Comparison of ENCODE assay signal across 8 mouse cellular contexts in the genomic region with DNA sequence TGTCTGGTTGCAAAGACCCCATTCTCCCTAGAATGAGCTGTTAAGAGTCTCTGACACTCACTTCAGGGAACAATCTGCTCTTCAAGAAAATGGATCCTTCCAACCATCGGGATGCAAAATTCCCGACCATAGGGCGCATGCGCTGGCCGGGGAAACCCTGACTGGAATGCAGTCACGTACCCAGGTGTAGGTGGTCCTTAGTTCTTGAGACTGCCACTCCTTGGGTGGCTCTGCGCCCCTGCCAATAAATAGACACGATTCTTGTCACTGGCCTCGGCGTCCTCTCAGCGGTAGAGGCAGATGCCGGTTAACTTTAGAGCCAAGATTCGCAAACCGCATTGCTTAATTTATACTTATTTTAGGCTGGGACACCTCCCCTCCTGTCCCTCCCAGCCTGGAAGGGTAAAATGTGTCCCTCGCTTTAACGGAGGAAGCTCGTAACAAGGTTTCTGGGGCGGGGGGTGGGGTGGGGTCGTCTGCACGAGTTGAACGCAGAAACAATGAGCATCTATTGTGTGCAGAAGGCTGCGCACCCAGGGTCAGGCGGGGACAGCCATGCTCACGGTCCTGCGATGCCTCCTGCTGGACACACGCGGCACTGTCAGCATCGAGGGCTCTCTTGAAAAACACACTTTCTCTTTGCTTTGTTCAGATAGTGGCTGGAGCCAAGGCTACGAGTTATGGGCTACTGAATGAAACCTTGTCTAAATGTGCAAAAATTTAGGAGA. TPM values are rescaled to one million over a fixed set of nuclear protein-coding genes. Genes with fewer than 3 reads are reported as not detected.
DNase-seq lines count a peak whose midpoint lies in the region; ATAC-seq and TF ChIP-seq lines count a peak whose summit lies in the region.

No protein-coding gene starts in this region.

- H3K9ac ChIP-seq in embryonic facial prominence, embryonic 12.5 days, result peak overlapping the region; percentile 52
- H3K9ac ChIP-seq in limb, embryonic 12.5 days (replicated peaks), result peak overlapping the region; percentile 63
- H3K9ac ChIP-seq in midbrain, embryonic 13.5 days (replicated peaks), result peak overlapping the region; percentile 69

- H3K27me3 ChIP-seq in embryonic facial prominence, embryonic 12.5 days, result no peaks in the 10 kb centered on the region
- H3K27me3 ChIP-seq in limb, embryonic 12.5 days, result no peaks in the 10 kb centered on the region
- no peaks in the 10 kb centered on the region for H3K27me3 ChIP-seq in midbrain, embryonic 13.5 days
- H3K27me3 ChIP-seq in small intestine, adult 2 months (ENCODE audit: control insufficient read depth, insufficient read depth, low read length), result no peaks in the 10 kb centered on the region

- peak; percentile 96 for TF ChIP-seq CTCF in small intestine, adult 2 months (IDR thresholded peaks at IDR 0.05; ENCODE audit: extremely low read depth, insufficient read length, insufficient replicate concordance, low read depth, low read length)

- H3K4me3 ChIP-seq in embryonic facial prominence, embryonic 12.5 days, result peak overlapping the region; percentile 36
- H3K4me3 ChIP-seq in limb, embryonic 12.5 days (replicated peaks), result peak overlapping the region; percentile 39
- H3K4me3 ChIP-seq in midbrain, embryonic 13.5 days (replicated peaks), result peak overlapping the region; percentile 41
- peak overlapping the region; percentile 20; the same call in 1 of the 2 replicates for H3K4me3 ChIP-seq in small intestine, adult 2 months (ENCODE audit: low read depth, low read length)

- peak overlapping the region; percentile 90 for H3K27ac ChIP-seq in embryonic facial prominence, embryonic 12.5 days
- peak overlapping the region; percentile 94 for H3K27ac ChIP-seq in limb, embryonic 12.5 days
- peak overlapping the region; percentile 96 for H3K27ac ChIP-seq in midbrain, embryonic 13.5 days
- H3K27ac ChIP-seq in small intestine, adult 2 months (ENCODE audit: insufficient read depth, low read depth, low read length), result peak overlapping the region; percentile 66

- H3K9me3 ChIP-seq in embryonic facial prominence, embryonic 12.5 days, result no peaks in the 10 kb centered on the region
- no peaks in the 10 kb centered on the region for H3K9me3 ChIP-seq in limb, embryonic 12.5 days
- H3K9me3 ChIP-seq in midbrain, embryonic 13.5 days, result no peaks in the 10 kb centered on the region

- H3K4me1 ChIP-seq in embryonic facial prominence, embryonic 12.5 days, result peaks cover 28% of the 10 kb centered on the region
- peaks cover 45% of the 10 kb centered on the region for H3K4me1 ChIP-seq in limb, embryonic 12.5 days (replicated peaks)
- peaks cover 59% of the 10 kb centered on the region for H3K4me1 ChIP-seq in midbrain, embryonic 13.5 days (replicated peaks)
- peaks cover 19% of the 10 kb centered on the region for H3K4me1 ChIP-seq in small intestine, adult 2 months (ENCODE audit: control insufficient read depth, insufficient read depth, insufficient read length, low read length)

- H3K4me2 ChIP-seq in embryonic facial prominence, embryonic 12.5 days (replicated peaks), result peak overlapping the region; percentile 66
- H3K4me2 ChIP-seq in limb, embryonic 12.5 days, result peak overlapping the region; percentile 67
- H3K4me2 ChIP-seq in midbrain, embryonic 13.5 days (replicated peaks), result peak overlapping the region; percentile 67

- no peak for TF ChIP-seq POLR2A in small intestine, adult 2 months (IDR thresholded peaks at IDR 0.05; ENCODE audit: low read depth, low read length)

- peaks cover 23% of the 10 kb centered on the region for H3K36me3 ChIP-seq in embryonic facial prominence, embryonic 12.5 days
- peaks cover 26% of the 10 kb centered on the region for H3K36me3 ChIP-seq in limb, embryonic 12.5 days
- H3K36me3 ChIP-seq in midbrain, embryonic 13.5 days, result peaks cover 25% of the 10 kb centered on the region
- peaks cover 25% of the 10 kb centered on the region for H3K36me3 ChIP-seq in small intestine, adult 2 months (ENCODE audit: control insufficient read depth, insufficient read depth, low read length)

- 3% methylated on average over 29 of the region's 29 CpGs for WGBS in embryonic facial prominence, embryonic 12.5 days
- WGBS in limb, embryonic 12.5 days, result 3% methylated on average over 29 of the region's 29 CpGs
- 2% methylated on average over 29 of the region's 29 CpGs for WGBS in midbrain, embryonic 13.5 days
- 15% methylated on average over 29 of the region's 29 CpGs for WGBS in small intestine, adult 2 months

- ATAC-seq in embryonic facial prominence, embryonic 12.5 days (ENCODE audit: insufficient number of reproducible peaks, insufficient read depth, low FRiP score, low TSS enrichment), result peak; percentile 18; the same call in 1 of the 2 replicates
- ATAC-seq in limb, embryonic 12.5 days (ENCODE audit: insufficient number of reproducible peaks, insufficient read depth, low FRiP score, low TSS enrichment, low read depth), result peak; percentile 59
- ATAC-seq in midbrain, embryonic 13.5 days, result peak; percentile 79

- DNase-seq in 416B (ENCODE audit: low read depth), result peak; percentile 92
- DNase-seq in adrenal gland, postnatal 36 days, result peak; percentile 91
- peak; percentile 88 to 94 for DNase-seq in heart, adult 18-20 months
- peak; percentile 92 for DNase-seq in kidney, adult 18-20 months

RNA-seq across cellular contexts. Expression of a gene that starts 1.6 kb away (rescaled TPM):
- total RNA-seq in adrenal gland, postnatal 36 days (2021), result 1,000 to 10,000 TPM; 1,540 to 1,602 TPM
- 552 and 562 TPM in 2 replicates for polyA plus RNA-seq in embryonic facial prominence, embryonic 12.5 days (2016; fragmentation: Nextera tagmentation; extraction: Ambion mirVana)
- 1,000 to 10,000 TPM; 1,062 to 1,185 TPM for total RNA-seq in heart, adult 18-20 months (2021)
- 524 and 544 TPM in 2 replicates for polyA plus RNA-seq in limb, embryonic 12.5 days (2016; fragmentation: Nextera tagmentation; extraction: Ambion mirVana)
- 565 and 579 TPM in 2 replicates for polyA plus RNA-seq in midbrain, embryonic 13.5 days (2015; fragmentation: Nextera tagmentation; extraction: Ambion mirVana)
- 755 and 1,606 TPM in 2 replicates for polyA plus RNA-seq in small intestine, adult 2 months (2012; rRNA removed)

RNA-seq across cellular contexts. Expression of a gene that starts 7.1 kb away (rescaled TPM):
- 10 to 100 TPM; 26.7 to 28.2 TPM for total RNA-seq in adrenal gland, postnatal 36 days (2021)
- 57.5 and 62.0 TPM in 2 replicates for polyA plus RNA-seq in embryonic facial prominence, embryonic 12.5 days (2016; fragmentation: Nextera tagmentation; extraction: Ambion mirVana)
- total RNA-seq in heart, adult 18-20 months (2021), result 10 to 100 TPM; 16.5 to 16.9 TPM
- 57.7 and 62.1 TPM in 2 replicates for polyA plus RNA-seq in limb, embryonic 12.5 days (2016; fragmentation: Nextera tagmentation; extraction: Ambion mirVana)
- polyA plus RNA-seq in midbrain, embryonic 13.5 days (2015; fragmentation: Nextera tagmentation; extraction: Ambion mirVana), result 60.0 and 60.9 TPM in 2 replicates
- 29.1 and 53.3 TPM in 2 replicates for polyA plus RNA-seq in small intestine, adult 2 months (2012; rRNA removed)

RNA-seq across cellular contexts. Expression of a gene that starts 8.0 kb away (rescaled TPM):
- total RNA-seq in adrenal gland, postnatal 36 days (2021), result 10 to 100 TPM; 77.1 to 78.2 TPM
- 79.5 and 85.3 TPM in 2 replicates for polyA plus RNA-seq in embryonic facial prominence, embryonic 12.5 days (2016; fragmentation: Nextera tagmentation; extraction: Ambion mirVana)
- total RNA-seq in heart, adult 18-20 months (2021), result 10 to 100 TPM; 29.9 to 34.5 TPM
- polyA plus RNA-seq in limb, embryonic 12.5 days (2016; fragmentation: Nextera tagmentation; extraction: Ambion mirVana), result 64.2 and 65.7 TPM in 2 replicates
- 48.4 and 67.3 TPM in 2 replicates for polyA plus RNA-seq in midbrain, embryonic 13.5 days (2015; fragmentation: Nextera tagmentation; extraction: Ambion mirVana)
- polyA plus RNA-seq in small intestine, adult 2 months (2012; rRNA removed), result 102 and 228 TPM in 2 replicates

RNA-seq across cellular contexts. Expression of a gene that starts 8.9 kb away (rescaled TPM):
- total RNA-seq in adrenal gland, postnatal 36 days (2021), result not detected
- polyA plus RNA-seq in embryonic facial prominence, embryonic 12.5 days (2016; fragmentation: Nextera tagmentation; extraction: Ambion mirVana), result not detected in 2 replicates
- not detected for total RNA-seq in heart, adult 18-20 months (2021)
- polyA plus RNA-seq in limb, embryonic 12.5 days (2016; fragmentation: Nextera tagmentation; extraction: Ambion mirVana), result not detected in 2 replicates
- polyA plus RNA-seq in midbrain, embryonic 13.5 days (2015; fragmentation: Nextera tagmentation; extraction: Ambion mirVana), result 0.12 and 0.15 TPM in 2 replicates
- polyA plus RNA-seq in small intestine, adult 2 months (2012; rRNA removed), result not detected in 2 replicates

RNA-seq across cellular contexts. Expression of a gene that starts 27.1 kb away (rescaled TPM):
- not detected for total RNA-seq in adrenal gland, postnatal 36 days (2021)
- 0.20 TPM in 1 of 2 replicates, not detected in the other for polyA plus RNA-seq in embryonic facial prominence, embryonic 12.5 days (2016; fragmentation: Nextera tagmentation; extraction: Ambion mirVana)
- total RNA-seq in heart, adult 18-20 months (2021), result 1 to 10 TPM; 7.1 to 8.8 TPM
- not detected in 2 replicates for polyA plus RNA-seq in limb, embryonic 12.5 days (2016; fragmentation: Nextera tagmentation; extraction: Ambion mirVana)
- 0.16 TPM in 1 of 2 replicates, not detected in the other for polyA plus RNA-seq in midbrain, embryonic 13.5 days (2015; fragmentation: Nextera tagmentation; extraction: Ambion mirVana)
- polyA plus RNA-seq in small intestine, adult 2 months (2012; rRNA removed), result not detected in 2 replicates

Comparison
In these comparisons a context has a peak if more than half of its experiments do, and no peak if none do; other contexts are left out.
1. Peak in every context shown above with its lines: DNase-seq, ATAC-seq, H3K4me3 ChIP-seq and H3K27ac ChIP-seq.
2. ATAC-seq: peak in every context shown above with its lines; median percentile 79 in midbrain, embryonic 13.5 days; 59 in limb, embryonic 12.5 days; 18 in embryonic facial prominence, embryonic 12.5 days.